Mouse (Mus musculus) frontal cortex, postnatal 36 days (tissue): Measurements from ENCODE around the gene Gbp5.
A peak's percentile ranks its signal among the peaks of the same experiment; 100 is the strongest.
"Not testable (repeated sequence)": the region's sequence is repeated elsewhere in the genome, so short reads cannot be mapped to it uniquely, and the experiment has no call there.

Experiments
- DNase-seq, 2 experiments: peaks; one replicate each; pipeline ENCODE4 v3.0.0; 2022; ENCODE audit warnings: low spot score in 2 of 2

Gbp5 gene

GRCm38 (mm10) chr3:142542776-142543175 is 49.0 kb downstream of the Gbp5 start:
- not testable (repeated sequence) for DNase-seq

- DNase-seq = no peak
Observed at GRCm38 (mm10) chr3:142546690-142547089, 52.9 kb downstream of the Gbp5 start.

DNA sequence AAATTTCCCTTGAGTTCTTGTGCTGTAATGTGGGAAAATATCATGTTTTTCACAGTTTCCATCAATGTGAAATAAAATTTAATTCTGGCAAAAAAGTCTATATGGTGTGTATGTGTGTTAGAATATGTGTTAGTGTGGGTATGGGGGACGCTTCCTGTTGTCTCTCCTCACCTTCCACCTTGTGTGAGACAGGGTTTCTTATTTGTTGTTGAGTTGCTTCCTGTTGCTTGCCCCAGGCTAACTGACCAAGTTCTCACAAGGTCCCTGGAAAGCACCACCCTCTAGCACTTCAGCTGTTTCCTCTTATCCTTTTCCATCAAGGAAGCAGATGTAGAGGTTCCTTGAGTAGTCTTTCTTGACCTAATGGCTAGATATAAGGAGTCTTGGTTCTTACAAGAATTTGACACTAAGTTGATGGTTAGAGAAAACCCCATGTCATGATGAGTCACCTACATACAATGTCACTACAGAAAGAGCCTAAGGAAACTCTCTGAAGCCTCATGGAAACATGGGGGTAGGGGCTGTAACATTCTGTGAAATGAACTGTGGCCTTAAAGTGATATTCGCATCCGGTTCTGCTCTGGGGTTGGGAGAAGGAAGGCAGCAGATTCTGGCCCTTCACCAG is 56.4 kb downstream of the Gbp5 start:
- DNase-seq = no peak

DNA sequence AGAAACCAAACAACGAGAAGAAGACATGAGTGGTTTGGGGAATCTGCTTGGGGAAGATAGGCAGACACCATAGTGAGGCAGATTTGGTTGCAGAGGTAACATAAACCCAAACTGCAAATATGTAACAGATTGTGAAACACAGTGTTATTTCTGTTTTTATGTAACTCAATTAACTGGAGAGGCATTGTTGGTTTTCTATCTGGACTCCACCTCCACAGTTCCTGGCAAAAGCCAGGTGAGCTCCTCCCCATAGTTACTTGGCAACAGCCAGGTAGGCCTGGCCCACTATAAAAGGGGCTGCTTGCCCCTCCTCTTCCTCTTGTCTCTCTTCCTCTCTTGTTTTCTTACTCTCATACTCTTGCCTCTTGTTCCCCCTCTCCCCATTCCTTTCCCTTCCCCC is 60.8 kb downstream of the Gbp5 start:
- no peak for DNase-seq

GRCm38 (mm10) chr3:142555623-142556022 is 61.8 kb downstream of the Gbp5 start:
- no peak for DNase-seq

DNA sequence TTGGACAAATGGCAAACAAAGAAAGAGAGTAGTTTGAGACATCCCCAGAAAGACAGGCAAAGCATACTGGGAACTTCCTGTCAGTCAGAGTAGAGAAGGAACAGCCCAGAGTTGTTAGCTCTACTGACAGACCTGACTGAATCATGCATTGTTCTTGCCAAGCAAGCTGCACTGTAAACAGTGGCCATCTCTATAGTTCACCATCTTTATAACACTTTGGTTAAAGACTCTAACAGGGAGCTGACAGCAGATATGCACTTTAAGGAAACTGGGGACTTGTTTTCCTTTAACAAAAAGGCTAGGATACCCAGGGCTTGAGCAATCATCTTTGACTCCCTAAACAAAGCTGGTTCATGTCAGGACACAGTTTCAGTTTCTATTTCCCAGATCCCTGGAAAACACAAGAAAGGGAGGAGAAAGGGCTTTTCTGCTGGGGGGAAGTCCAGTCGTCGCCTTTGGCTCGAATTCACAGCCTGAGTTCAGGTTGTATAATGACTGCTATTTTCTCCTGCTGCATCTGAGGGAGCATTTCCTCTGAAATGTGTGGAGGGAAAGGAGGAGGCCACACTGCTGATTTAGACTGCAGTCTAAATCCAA is 66.0 kb downstream of the Gbp5 start, which contains the start of gene Gbp3:
Gbp3 (plus strand) TSS at position 395 of the 597 bp plus-strand sequence.
- no peak for DNase-seq

- peak; percentile 70 to 76 for DNase-seq
Observed at GRCm38 (mm10) chr3:142560296-142560948, 66.6 kb downstream of the Gbp5 start.

DNA sequence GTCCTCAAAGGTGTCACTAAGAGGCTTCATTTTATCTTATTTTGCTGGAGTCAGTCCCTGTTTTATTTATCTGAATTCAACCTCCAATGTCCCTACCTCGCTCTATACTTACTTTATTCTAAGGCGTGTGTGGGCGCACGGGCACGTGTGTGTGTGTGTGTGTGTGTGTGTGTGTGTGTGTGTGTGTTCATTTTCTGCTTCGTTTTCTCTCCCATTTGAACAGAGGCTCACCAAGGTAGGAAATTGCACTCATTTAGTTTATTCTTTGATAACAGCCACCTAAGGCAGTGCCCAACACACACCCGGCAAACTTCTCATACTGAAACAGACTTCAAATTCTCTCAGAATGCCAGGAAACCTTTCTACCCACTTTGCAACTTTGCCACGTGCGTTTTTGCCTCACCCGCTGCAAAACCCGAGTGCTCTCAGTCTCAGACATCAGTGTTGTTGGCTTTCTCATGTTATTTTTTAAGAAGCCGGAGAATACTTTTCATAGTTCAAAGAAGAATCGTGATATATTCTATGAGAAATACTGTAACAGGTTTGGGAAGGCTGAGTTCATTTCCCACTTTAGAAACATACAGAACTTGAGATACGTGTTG is 67.4 kb downstream of the Gbp5 start:
- DNase-seq = no peak

DNA sequence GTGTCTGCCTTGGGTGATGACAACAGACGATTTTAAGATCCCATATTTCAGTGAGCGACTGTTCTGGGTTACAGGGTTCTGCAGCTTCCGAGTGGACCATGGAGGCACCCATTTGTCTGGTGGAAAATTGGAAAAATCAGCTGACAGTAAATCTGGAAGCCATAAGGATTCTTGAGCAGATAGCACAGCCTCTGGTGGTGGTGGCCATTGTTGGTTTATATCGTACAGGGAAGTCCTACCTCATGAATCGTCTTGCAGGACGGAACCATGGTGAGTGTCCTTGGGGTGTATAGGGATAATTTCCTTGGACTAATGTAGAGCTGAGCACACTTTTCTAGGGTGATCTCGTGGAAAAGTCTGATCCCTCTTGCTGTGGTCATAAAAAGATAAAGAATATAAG is 67.9 kb downstream of the Gbp5 start:
- DNase-seq = no peak

- not testable (repeated sequence) for DNase-seq
Observed at GRCm38 (mm10) chr3:142567490-142567889, 73.7 kb downstream of the Gbp5 start.

GRCm38 (mm10) chr3:142570738-142571137 is 77.0 kb downstream of the Gbp5 start:
- DNase-seq = no peak
